Mouse (Mus musculus) lung, postnatal 0 days (tissue): Measurements from ENCODE around the gene Thap12. TPM values are rescaled to one million over a fixed set of nuclear protein-coding genes. Genes with fewer than 3 reads are reported as not detected.

ENCODE experiments used
- ATAC-seq: fragments of 200-750 bp; cut with Nextera tagmentation; 2 replicates; pipeline ENCODE4 v1.8.0; 2017; ENCODE audit warnings: moderate library complexity
- DNase-seq: peaks from one replicate; pipeline ENCODE4 v3.0.0-alpha.2; 2016; ENCODE audit warnings: low spot score
- H3K27ac ChIP-seq: fragments of 300-500 bp; sonication (generic); 2 replicates; pipeline ENCODE4 v1.5.1; 2014; ENCODE audit warnings: antibody characterized with exemption, mild to moderate bottlenecking, low read length, mixed read lengths
- H3K27me3 ChIP-seq: fragments of 300-500 bp; sonication (generic); replicated peaks from 2 replicates; pipeline ENCODE4 v1.6.1; 2014; ENCODE audit warnings: low read length, mixed read lengths; ENCODE audit not compliant: insufficient read depth
- H3K36me3 ChIP-seq: fragments of 300-500 bp; sonication (generic); 2 replicates; pipeline ENCODE4 v1.6.1; 2014; ENCODE audit warnings: low read length, mixed read lengths; ENCODE audit not compliant: insufficient read depth
- H3K4me1 ChIP-seq: fragments of 300-500 bp; sonication (generic); 2 replicates; pipeline ENCODE4 v1.6.1; 2014; ENCODE audit warnings: antibody characterized with exemption, low read depth, low read length, mixed read lengths; ENCODE audit not compliant: insufficient read depth
- H3K4me2 ChIP-seq: fragments of 300-500 bp; sonication (generic); replicated peaks from 2 replicates; pipeline ENCODE4 v1.6.1; 2014; ENCODE audit warnings: low read depth, mild to moderate bottlenecking, low read length, moderate library complexity, mixed read lengths
- H3K4me3 ChIP-seq: fragments of 300-500 bp; sonication (generic); 2 replicates; pipeline ENCODE4 v1.5.1; 2014; ENCODE audit warnings: low read depth, low read length
- H3K9ac ChIP-seq: fragments of 300-500 bp; sonication (generic); replicated peaks from 2 replicates; pipeline ENCODE4 v1.6.1; 2014; ENCODE audit warnings: low read depth, mild to moderate bottlenecking
- H3K9me3 ChIP-seq: fragments of 300-500 bp; sonication (generic); 2 replicates; pipeline ENCODE4 v1.6.1; 2016; ENCODE audit warnings: low read length, mixed read lengths
- CTCF ChIP-seq: IDR thresholded peaks from 2 replicates; pipeline ENCODE4 v1.5.1; 2016; ENCODE audit warnings: antibody characterized with exemption, mild to moderate bottlenecking
- EP300 ChIP-seq: IDR thresholded peaks from 2 replicates; pipeline ENCODE4 v1.6.1; 2016; ENCODE audit warnings: antibody characterized with exemption, mild to moderate bottlenecking, control low read depth
- WGBS: fragments of 180-500 bp; shearing (Covaris S2); extraction: QIAGEN DNeasy Blood & Tissue Kit; methylation state at CpG from one replicate; pipeline ENCODE4 v1.1.7; 2014; 5-methylcytosine and 5-hydroxymethylcytosine counted together
- polyA plus RNA-seq: library from polyadenylated mRNA; unstranded; fragments of >200 nt; fragmentation: Nextera tagmentation; extraction: Ambion mirVana; gene quantifications from 2 replicates; pipeline ENCODE4 v1.2.1, GENCODE M21; 2015

Gene Thap12
- polyA plus RNA-seq, 1 experiment from 2014 or later, result 34.2 TPM

GRCm38 (mm10) chr7:98756050-98756449 lies 53.1 kb downstream of the Thap12 start:
- Histone ChIP-seq H3K9ac (no peak overlapping the region), H3K4me1 (no peaks in the 10 kb centered on the region), H3K4me2 (no peak overlapping the region), H3K27ac (no peak overlapping the region), H3K27me3 (no peaks in the 10 kb centered on the region), H3K36me3 (no peaks in the 10 kb centered on the region), H3K9me3 (no peaks in the 10 kb centered on the region), H3K4me3 (no peak overlapping the region)
- TF ChIP-seq CTCF (no peak), EP300 (no peak)
- ATAC-seq (no peak), DNase-seq (no peak)
- WGBS, result 62% methylated on average over 11 of the region's 11 CpGs

GRCm38 (mm10) chr7:98756556-98756955 lies 53.7 kb downstream of the Thap12 start:
- H3K4me1 ChIP-seq, result no peaks in the 10 kb centered on the region
- no peak overlapping the region for H3K27ac ChIP-seq
- H3K9me3 ChIP-seq, result no peaks in the 10 kb centered on the region
- DNase-seq (no peak), ATAC-seq (no peak)
- no peaks in the 10 kb centered on the region for H3K36me3 ChIP-seq
- TF ChIP-seq EP300, result no peak
- no peak overlapping the region for H3K4me2 ChIP-seq
- no peak overlapping the region for H3K4me3 ChIP-seq
- no peaks in the 10 kb centered on the region for H3K27me3 ChIP-seq
- WGBS, result 83% methylated on average over 8 of the region's 8 CpGs
- H3K9ac ChIP-seq, result no peak overlapping the region

GRCm38 (mm10) chr7:98760126-98760525 lies 57.2 kb downstream of the Thap12 start:
- H3K4me2 ChIP-seq, result no peak overlapping the region
- no peak overlapping the region for H3K9ac ChIP-seq
- WGBS, result 77% methylated on average over 5 of the region's 5 CpGs
- H3K9me3 ChIP-seq, result no peaks in the 10 kb centered on the region
- ATAC-seq (no peak), DNase-seq (no peak)
- H3K4me3 ChIP-seq, result no peak overlapping the region
- H3K27me3 ChIP-seq, result no peaks in the 10 kb centered on the region
- H3K4me1 ChIP-seq, result no peaks in the 10 kb centered on the region
- H3K36me3 ChIP-seq, result no peaks in the 10 kb centered on the region
- H3K27ac ChIP-seq, result no peak overlapping the region
- TF ChIP-seq EP300, result no peak
- no peak for TF ChIP-seq CTCF

GRCm38 (mm10) chr7:98763911-98764310 lies 61.0 kb downstream of the Thap12 start:
- H3K4me2 ChIP-seq, result no peak overlapping the region
- H3K27me3 ChIP-seq, result no peaks in the 10 kb centered on the region
- no peaks in the 10 kb centered on the region for H3K4me1 ChIP-seq
- H3K4me3 ChIP-seq, result no peak overlapping the region
- H3K36me3 ChIP-seq, result no peaks in the 10 kb centered on the region
- 87% methylated on average over 10 of the region's 10 CpGs for WGBS
- ATAC-seq, result no peak
- no peak overlapping the region for H3K27ac ChIP-seq
- no peak overlapping the region for H3K9ac ChIP-seq
- H3K9me3 ChIP-seq, result no peaks in the 10 kb centered on the region
- DNase-seq, result no peak
- TF ChIP-seq CTCF (no peak), EP300 (no peak)

GRCm38 (mm10) chr7:98767261-98767660 lies 64.4 kb downstream of the Thap12 start:
- WGBS, result 38% methylated on average over 6 of the region's 6 CpGs
- Histone ChIP-seq H3K4me2 (no peak overlapping the region), H3K4me3 (no peak overlapping the region), H3K36me3 (no peaks in the 10 kb centered on the region), H3K9me3 (no peaks in the 10 kb centered on the region), H3K9ac (no peak overlapping the region), H3K4me1 (peaks cover 9% of the 10 kb centered on the region; the same call in 1 of the 2 replicates), H3K27ac (no peak overlapping the region), H3K27me3 (no peaks in the 10 kb centered on the region)
- no peak for ATAC-seq
- TF ChIP-seq EP300, result no peak
- no peak for TF ChIP-seq CTCF
- no peak for DNase-seq

Other genes with a start within 250 kb of the Thap12 start
- gene Lrrc32, start 213.8 kb upstream of the Thap12 start, polyA plus RNA-seq, result 5.7 and 6.4 TPM in 2 replicates
- gene Emsy, start 46.3 kb upstream of the Thap12 start, polyA plus RNA-seq, result 8.6 and 10.2 TPM in 2 replicates
- 10.5 and 11.8 TPM in 2 replicates for gene Wnt11, start 132.0 kb downstream of the Thap12 start, polyA plus RNA-seq